Mouse (Mus musculus): ENCODE results near the gene 1700074P13Rik. TPM values are rescaled to one million over a fixed set of nuclear protein-coding genes. Genes with fewer than 3 reads are reported as not detected.
"Not testable (repeated sequence)": the region's sequence is repeated elsewhere in the genome, so short reads cannot be mapped to it uniquely, and the experiment has no call there.

Gene 1700074P13Rik
- polyA plus RNA-seq (2016; fragmentation: Nextera tagmentation; extraction: Ambion mirVana), result not detected in 2 replicates

DNA sequence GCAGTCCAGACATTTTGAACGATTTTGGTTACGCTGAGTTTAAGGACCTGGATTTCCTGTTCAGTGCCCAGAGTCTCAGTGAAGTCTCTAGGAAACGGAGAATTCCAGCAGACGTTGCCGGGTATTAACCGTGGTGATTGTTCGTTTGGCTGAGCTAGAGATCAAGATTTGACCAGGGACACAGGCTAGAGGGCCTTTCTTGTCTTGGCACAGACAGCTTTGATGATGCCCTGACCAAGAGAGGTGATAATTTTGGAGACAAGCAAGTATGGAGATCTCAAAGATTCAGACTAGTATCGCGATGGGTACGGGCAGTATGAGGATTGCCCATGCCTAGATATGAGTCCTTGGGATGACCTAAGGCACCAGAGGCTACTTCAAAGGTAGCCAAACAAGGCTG, at the start of gene 1700074P13Rik:
TSS of gene 1700074P13Rik (minus strand) at position 101 of the 400 bp plus-strand sequence.
- ATAC-seq (ENCODE audit: low FRiP score), result no peak
- Histone ChIP-seq H3K4me1 (no peaks in the 10 kb centered on the region), H3K4me3 (no peak within 1 kb of the TSS), H3K9ac (no peak within 1 kb of the TSS), H3K27ac (no peak within 1 kb of the TSS), H3K36me3 (no peaks in the 10 kb centered on the region), H3K4me2 (replicated peaks) (no peak within 1 kb of the TSS), H3K9me3 (replicated peaks) (no peaks in the 10 kb centered on the region), H3K27me3 (no peaks in the 10 kb centered on the region)
- 95% methylated on average over 10 of the region's 10 CpGs for WGBS

DNA sequence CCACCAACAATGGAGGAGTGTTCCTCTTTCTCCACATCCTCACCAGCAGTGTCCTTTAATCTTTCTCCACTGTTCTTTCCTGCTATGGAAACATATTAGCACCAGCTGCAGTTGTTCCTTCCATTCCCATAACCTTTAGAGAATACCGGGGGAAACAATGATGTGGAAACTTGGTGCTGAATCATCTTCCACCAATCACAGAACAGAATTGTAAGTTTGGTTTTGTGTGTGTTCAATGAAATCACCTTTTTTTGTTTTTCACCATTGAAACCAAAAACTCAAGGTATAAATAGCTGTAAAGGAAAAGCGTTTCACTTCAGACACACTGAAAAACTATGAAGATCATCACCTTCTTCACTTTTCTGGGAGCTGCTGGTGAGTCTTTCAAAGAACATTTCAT, 24.1 kb upstream of the 1700074P13Rik start, which contains the start of gene 1810009J06Rik:
TSS of gene 1810009J06Rik (plus strand) at position 301 of the 400 bp plus-strand sequence.
- H3K4me2 ChIP-seq (replicated peaks); H3K4me3 ChIP-seq; H3K36me3 ChIP-seq; H3K9me3 ChIP-seq (replicated peaks); H3K4me1 ChIP-seq; H3K9ac ChIP-seq; H3K27ac ChIP-seq; H3K27me3 ChIP-seq; ATAC-seq (ENCODE audit: low FRiP score): not testable (repeated sequence)
- 94% methylated on average over 2 of the region's 2 CpGs for WGBS

DNA sequence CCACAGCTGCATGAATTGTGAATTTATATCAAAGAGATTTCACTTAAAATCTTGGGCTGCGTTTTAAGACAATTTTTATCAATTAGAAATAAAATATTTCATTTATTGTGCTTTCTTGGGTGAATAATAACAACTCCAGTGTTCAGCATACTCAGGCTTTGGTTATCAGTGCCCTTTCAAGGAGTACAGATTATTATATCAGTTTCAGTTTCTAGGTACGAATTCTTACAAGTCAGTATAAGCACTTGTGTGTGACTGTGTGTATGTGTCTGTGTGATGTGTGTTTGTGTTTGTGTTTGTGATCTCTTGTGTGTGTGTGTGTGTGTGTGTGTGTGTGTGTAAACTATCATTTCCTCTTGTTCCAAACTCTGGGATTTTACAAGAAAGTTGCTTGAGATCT, 13.4 kb upstream of the 1700074P13Rik start:
- H3K4me3 ChIP-seq, result no peak overlapping the region
- no peaks in the 10 kb centered on the region for H3K4me1 ChIP-seq
- no peaks in the 10 kb centered on the region for H3K36me3 ChIP-seq
- no peak overlapping the region for H3K4me2 ChIP-seq (replicated peaks)
- no peak overlapping the region for H3K27ac ChIP-seq
- ATAC-seq (ENCODE audit: low FRiP score), result no peak
- 69% methylated on average over 2 of the region's 2 CpGs for WGBS
- no peaks in the 10 kb centered on the region for H3K27me3 ChIP-seq
- no peaks in the 10 kb centered on the region for H3K9me3 ChIP-seq (replicated peaks)
- H3K9ac ChIP-seq, result no peak overlapping the region

DNA sequence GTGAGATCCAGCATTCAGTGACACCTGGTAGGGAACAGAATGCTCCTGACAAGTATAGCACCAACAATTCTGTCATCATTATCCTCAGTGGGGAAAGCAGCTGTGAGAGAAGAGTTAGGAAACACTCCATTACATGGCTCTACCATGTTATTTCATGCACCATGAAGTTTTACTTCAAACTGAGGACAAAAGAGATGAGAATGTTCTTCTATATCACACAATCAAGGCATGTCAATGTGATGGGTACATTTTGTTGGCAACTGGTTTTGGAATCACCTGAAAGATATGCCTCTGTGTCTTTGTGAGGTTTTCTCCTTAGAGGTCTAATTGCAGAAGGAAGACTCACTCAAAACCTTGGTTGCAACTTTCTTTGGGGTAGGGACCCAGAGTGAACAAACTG, 11.4 kb upstream of the 1700074P13Rik start, which contains the start of gene Gm4744:
TSS of gene Gm4744 (minus strand) at position 101 of the 400 bp plus-strand sequence.
- no peak within 1 kb of the TSS for H3K9ac ChIP-seq
- no peaks in the 10 kb centered on the region for H3K36me3 ChIP-seq
- H3K9me3 ChIP-seq (replicated peaks), result no peaks in the 10 kb centered on the region
- no peak within 1 kb of the TSS for H3K4me2 ChIP-seq (replicated peaks)
- no peaks in the 10 kb centered on the region for H3K4me1 ChIP-seq
- H3K27me3 ChIP-seq, result no peaks in the 10 kb centered on the region
- no peak within 1 kb of the TSS for H3K4me3 ChIP-seq
- no peak for ATAC-seq (ENCODE audit: low FRiP score)
- H3K27ac ChIP-seq, result no peak within 1 kb of the TSS

DNA sequence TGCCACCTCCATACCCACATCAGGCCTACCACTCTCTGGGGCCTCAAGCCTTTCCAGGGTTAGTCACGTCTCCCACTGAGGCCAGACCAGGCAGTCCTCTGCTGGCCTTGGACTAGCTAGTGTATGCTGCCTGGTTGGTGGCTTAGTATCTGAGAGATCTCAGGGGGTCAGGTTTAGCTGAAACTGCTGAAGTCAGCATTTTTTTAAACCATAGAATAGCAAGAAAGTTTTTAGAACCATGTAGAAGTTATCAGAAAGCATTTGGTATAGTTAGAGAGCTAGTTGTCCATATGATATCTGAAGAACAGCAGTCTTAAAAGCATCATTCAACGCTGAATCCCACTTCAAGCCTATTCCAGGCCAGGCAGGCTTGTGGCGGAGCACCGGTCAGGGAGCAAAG, 20.4 kb downstream of the 1700074P13Rik start:
- 88% methylated on average over 4 of the region's 4 CpGs for WGBS
- no peaks in the 10 kb centered on the region for H3K9me3 ChIP-seq (replicated peaks)
- ATAC-seq (ENCODE audit: low FRiP score), result no peak

DNA sequence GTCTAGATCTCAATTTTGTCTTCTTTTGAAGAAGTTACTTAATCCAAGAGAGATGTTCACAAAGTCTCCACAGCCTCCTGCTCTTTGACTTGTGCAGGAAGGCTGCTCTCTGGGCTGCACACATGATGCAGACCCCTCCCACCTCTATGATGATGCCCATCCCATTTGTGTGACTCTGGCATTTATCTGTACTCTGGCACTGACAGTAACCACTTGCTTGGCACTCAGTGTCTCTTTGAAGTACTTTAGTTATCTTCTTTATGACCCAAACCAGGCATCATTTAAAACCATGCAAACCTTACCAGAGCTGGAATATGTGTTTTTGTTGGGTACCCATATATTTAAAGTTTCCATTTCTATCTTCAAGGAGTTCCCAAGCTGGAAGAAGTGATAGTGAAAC, 40.1 kb downstream of the 1700074P13Rik start, which contains the start of gene Prss58:
TSS of gene Prss58 (minus strand) at position 101 of the 400 bp plus-strand sequence.
- Histone ChIP-seq H3K27ac (no peak within 1 kb of the TSS), H3K4me2 (replicated peaks) (no peak within 1 kb of the TSS), H3K27me3 (no peaks in the 10 kb centered on the region), H3K9me3 (replicated peaks) (no peaks in the 10 kb centered on the region), H3K4me3 (no peak within 1 kb of the TSS), H3K36me3 (no peaks in the 10 kb centered on the region), H3K9ac (no peak within 1 kb of the TSS), H3K4me1 (no peaks in the 10 kb centered on the region)
- ATAC-seq (ENCODE audit: low FRiP score), result no peak

More for the DNA sequence above, 20.4 kb downstream of the 1700074P13Rik start:
- Histone ChIP-seq H3K27ac (no peak overlapping the region), H3K27me3 (no peaks in the 10 kb centered on the region), H3K4me3 (no peak overlapping the region), H3K36me3 (no peaks in the 10 kb centered on the region), H3K9ac (no peak overlapping the region), H3K4me2 (replicated peaks) (no peak overlapping the region), H3K4me1 (no peaks in the 10 kb centered on the region)

DNA sequence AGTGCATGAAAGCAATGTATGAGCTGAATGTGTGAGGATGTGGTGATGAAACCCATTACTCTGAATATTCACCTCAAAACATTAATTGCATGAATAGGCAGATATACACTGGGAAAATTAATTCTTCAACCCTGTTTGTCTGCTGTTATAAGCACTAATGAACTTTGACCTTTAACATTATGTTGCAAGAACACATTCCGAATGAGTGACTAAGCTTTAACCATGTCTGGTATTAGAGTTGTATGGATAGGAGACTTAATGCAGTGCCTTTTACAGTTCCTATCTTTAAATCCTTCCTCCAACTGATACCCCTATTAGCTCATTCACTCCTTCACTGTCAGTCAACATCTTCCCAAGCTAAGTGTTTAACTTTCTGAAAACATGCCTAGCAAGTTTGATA, 45.6 kb downstream of the 1700074P13Rik start:
- Histone ChIP-seq H3K36me3 (no peaks in the 10 kb centered on the region), H3K27me3 (no peaks in the 10 kb centered on the region), H3K9ac (no peak overlapping the region), H3K4me3 (no peak overlapping the region), H3K27ac (no peak overlapping the region), H3K9me3 (replicated peaks) (no peaks in the 10 kb centered on the region), H3K4me1 (no peaks in the 10 kb centered on the region), H3K4me2 (replicated peaks) (no peak overlapping the region)
- WGBS, result 91% methylated on average over 1 of the region's 1 CpGs
- ATAC-seq (ENCODE audit: low FRiP score), result no peak

DNA sequence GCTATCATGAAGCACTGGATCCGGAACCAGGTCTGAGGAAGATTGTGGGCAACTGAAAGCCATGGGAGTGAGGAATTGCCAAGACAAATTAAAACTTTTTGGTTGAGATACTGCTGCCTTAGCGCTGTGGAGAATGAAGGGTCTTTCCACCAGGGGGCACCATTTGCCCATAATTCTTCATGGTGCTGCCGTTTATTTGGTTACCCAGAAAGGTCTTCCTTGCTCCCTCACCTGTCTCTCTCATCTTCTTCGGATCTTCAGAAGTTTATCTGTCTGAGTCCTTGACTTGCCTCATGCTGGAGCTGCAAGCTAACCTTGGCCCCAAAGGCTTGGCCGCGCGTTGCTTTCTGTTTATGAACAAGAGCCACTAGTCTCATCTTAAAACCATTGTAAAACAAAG, 46.8 kb downstream of the 1700074P13Rik start:
- Histone ChIP-seq H3K36me3 (no peaks in the 10 kb centered on the region), H3K4me2 (replicated peaks) (no peak overlapping the region), H3K27ac (no peak overlapping the region), H3K27me3 (no peaks in the 10 kb centered on the region), H3K9me3 (replicated peaks) (no peaks in the 10 kb centered on the region), H3K4me1 (no peaks in the 10 kb centered on the region), H3K4me3 (no peak overlapping the region), H3K9ac (no peak overlapping the region)
- 44% methylated on average over 7 of the region's 7 CpGs for WGBS
- ATAC-seq (ENCODE audit: low FRiP score), result no peak

DNA sequence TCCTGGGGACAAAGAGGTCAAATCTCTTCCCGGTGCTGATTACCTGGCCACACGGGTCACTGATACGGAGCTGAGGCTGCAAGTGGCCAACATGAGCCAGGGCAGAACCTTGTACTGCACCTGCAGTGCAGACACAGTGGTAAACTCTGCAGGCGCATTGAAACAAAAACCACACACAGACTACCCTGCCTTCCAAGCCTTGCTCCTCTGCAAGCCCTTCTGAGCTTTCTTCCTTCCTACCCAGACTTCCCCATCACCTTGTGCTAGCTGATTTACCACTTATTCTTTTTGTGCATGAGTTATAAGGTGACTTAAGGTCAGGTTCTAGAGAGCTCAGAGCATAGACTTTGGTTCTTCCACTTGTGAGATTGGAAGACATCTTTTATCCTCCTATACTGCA, 48.6 kb downstream of the 1700074P13Rik start:
- Histone ChIP-seq H3K9me3 (replicated peaks) (no peaks in the 10 kb centered on the region), H3K4me2 (replicated peaks) (no peak overlapping the region), H3K4me3 (no peak overlapping the region), H3K27ac (no peak overlapping the region), H3K36me3 (no peaks in the 10 kb centered on the region), H3K9ac (no peak overlapping the region), H3K4me1 (no peaks in the 10 kb centered on the region), H3K27me3 (no peaks in the 10 kb centered on the region)
- WGBS, result 86% methylated on average over 4 of the region's 4 CpGs
- no peak for ATAC-seq (ENCODE audit: low FRiP score)

DNA sequence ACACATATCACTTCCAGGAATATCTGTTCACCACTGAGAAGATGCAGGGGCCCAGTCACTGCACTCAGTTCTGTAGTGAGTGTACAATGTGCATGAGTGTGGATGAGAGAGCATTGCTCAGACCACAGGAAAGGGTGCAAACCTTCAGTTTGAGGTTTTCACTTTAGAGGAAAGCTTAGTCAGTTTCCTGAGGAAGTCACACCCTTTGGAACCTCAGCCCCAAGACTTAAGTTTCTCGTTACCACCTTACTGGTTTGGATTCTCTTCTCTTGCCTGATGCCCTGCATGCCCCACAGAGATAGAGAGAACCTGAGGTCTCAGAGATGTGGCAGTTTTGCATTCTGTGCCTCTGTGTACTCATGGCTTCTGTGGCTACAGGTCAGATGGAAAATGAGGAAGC, 49.4 kb downstream of the 1700074P13Rik start:
- H3K27ac ChIP-seq, result no peak overlapping the region
- no peak overlapping the region for H3K9ac ChIP-seq
- H3K9me3 ChIP-seq (replicated peaks), result no peaks in the 10 kb centered on the region
- WGBS, result 94% methylated on average over 1 of the region's 1 CpGs
- no peaks in the 10 kb centered on the region for H3K27me3 ChIP-seq
- no peak overlapping the region for H3K4me2 ChIP-seq (replicated peaks)
- ATAC-seq (ENCODE audit: low FRiP score), result no peak
- H3K4me1 ChIP-seq, result no peaks in the 10 kb centered on the region
- H3K36me3 ChIP-seq, result no peaks in the 10 kb centered on the region
- no peak overlapping the region for H3K4me3 ChIP-seq

DNA sequence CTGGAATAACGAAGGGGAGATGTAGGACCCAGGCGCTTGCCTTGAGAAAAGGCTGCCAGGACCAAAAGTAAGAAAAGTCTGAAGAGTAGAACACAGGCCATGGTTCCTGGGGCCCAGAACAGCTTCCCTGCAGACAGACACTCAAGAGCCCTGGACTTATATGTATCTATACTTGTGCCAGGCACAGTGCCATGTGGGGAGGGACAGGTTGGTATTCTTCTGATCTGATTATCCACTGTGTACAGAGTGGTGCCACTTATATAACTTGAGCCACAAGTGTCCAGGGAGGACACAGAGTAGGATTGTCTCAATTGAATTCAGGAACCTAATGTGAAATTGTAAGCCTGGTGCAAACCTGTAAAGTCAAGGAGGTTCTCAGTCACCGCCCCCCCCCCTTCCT, 53.0 kb downstream of the 1700074P13Rik start, which contains the start of gene Moxd2:
TSS of gene Moxd2 (minus strand) at position 101 of the 400 bp plus-strand sequence.
- WGBS, result 98% methylated on average over 3 of the region's 3 CpGs
- Histone ChIP-seq H3K27me3 (no peaks in the 10 kb centered on the region), H3K4me3 (no peak within 1 kb of the TSS), H3K4me2 (replicated peaks) (no peak within 1 kb of the TSS), H3K9ac (no peak within 1 kb of the TSS), H3K4me1 (no peaks in the 10 kb centered on the region), H3K36me3 (no peaks in the 10 kb centered on the region), H3K27ac (no peak within 1 kb of the TSS), H3K9me3 (replicated peaks) (no peaks in the 10 kb centered on the region)
- no peak for ATAC-seq (ENCODE audit: low FRiP score)
